Mouse (Mus musculus) retina, embryonic 14.5 days (tissue): ENCODE data around the gene Trim33.
A peak's percentile ranks its signal among the peaks of the same experiment; 100 is the strongest.

Experiments
- DNase-seq: peaks from one replicate; pipeline ENCODE4 v3.0.0-alpha.2; 2015; ENCODE audit warnings: low spot score

Trim33 gene

GRCm38 (mm10) chr3:103279182-103280149 is at the start of gene Trim33:
TSS of gene Trim33 (plus strand) at chr3:103279293.
- DNase-seq: peak; percentile 93

GRCm38 (mm10) chr3:103232398-103232797 is 46.7 kb upstream of the Trim33 start:
- no peak for DNase-seq

GRCm38 (mm10) chr3:103241524-103241923 is 37.6 kb upstream of the Trim33 start:
- no peak for DNase-seq

GRCm38 (mm10) chr3:103242156-103242555 is 36.9 kb upstream of the Trim33 start:
- DNase-seq: no peak

- DNase-seq: no peak
These were observed 35.6 kb upstream of the Trim33 start for GRCm38 (mm10) chr3:103243491-103243890.

GRCm38 (mm10) chr3:103246627-103247260 is 32.3 kb upstream of the Trim33 start:
- no peak for DNase-seq

- DNase-seq: no peak
These were observed 22.8 kb upstream of the Trim33 start for GRCm38 (mm10) chr3:103256089-103256819.

GRCm38 (mm10) chr3:103262802-103263417 is 16.2 kb upstream of the Trim33 start:
- no peak for DNase-seq

GRCm38 (mm10) chr3:103278561-103279181 is 422 bp upstream of the Trim33 start:
- DNase-seq: peak; percentile 22

GRCm38 (mm10) chr3:103280241-103280761 is 1.2 kb downstream of the Trim33 start:
- DNase-seq: peak; percentile 59

- peak; percentile 6 for DNase-seq
These were observed 1.8 kb downstream of the Trim33 start for GRCm38 (mm10) chr3:103280875-103281274.

- no peak for DNase-seq
These were observed 9.7 kb downstream of the Trim33 start for GRCm38 (mm10) chr3:103288761-103289160.

- no peak for DNase-seq
These were observed 12.0 kb downstream of the Trim33 start for GRCm38 (mm10) chr3:103291087-103291486.

- no peak for DNase-seq
These were observed 26.4 kb downstream of the Trim33 start for GRCm38 (mm10) chr3:103305411-103305982.

- no peak for DNase-seq
These were observed 30.2 kb downstream of the Trim33 start for GRCm38 (mm10) chr3:103309252-103309651.

GRCm38 (mm10) chr3:103309750-103310149 is 30.7 kb downstream of the Trim33 start:
- DNase-seq: no peak

GRCm38 (mm10) chr3:103314291-103314690 is 35.2 kb downstream of the Trim33 start:
- no peak for DNase-seq

GRCm38 (mm10) chr3:103335371-103335770 is 56.3 kb downstream of the Trim33 start:
- DNase-seq: no peak

GRCm38 (mm10) chr3:103346658-103347057 is 67.6 kb downstream of the Trim33 start:
- DNase-seq: no peak

GRCm38 (mm10) chr3:103353518-103353917 is 74.4 kb downstream of the Trim33 start:
- DNase-seq: no peak

- no peak for DNase-seq
These were observed 74.9 kb downstream of the Trim33 start for GRCm38 (mm10) chr3:103354041-103354440.
